Mouse (Mus musculus): ENCODE results near the gene Immt. TPM values are rescaled to one million over a fixed set of nuclear protein-coding genes. Genes with fewer than 3 reads are reported as not detected.

Immt gene
- total and polyA plus RNA-seq, 2 experiments: 34.3 to 100 TPM

GRCm38 (mm10) chr6:71812820-71813219 lies 18.3 kb upstream of the Immt start:
- TF ChIP-seq POLR2A (IDR thresholded peaks at IDR 0.05; ENCODE audit: extremely low read depth, insufficient read depth, low read length): no peak
- TF ChIP-seq CTCF (IDR thresholded peaks at IDR 0.05; ENCODE audit: low read depth, low read length): no peak
- H3K27ac ChIP-seq (replicated peaks; ENCODE audit: insufficient read depth, low read depth, low read length): no peak overlapping the region
- peaks cover 2% of the 10 kb centered on the region; the same call in 1 of the 2 replicates for H3K4me1 ChIP-seq (ENCODE audit: control insufficient read depth, insufficient read depth, low read length)
- H3K27me3 ChIP-seq (ENCODE audit: control insufficient read depth, insufficient read depth, low read length): no peaks in the 10 kb centered on the region
- no peak overlapping the region for H3K9ac ChIP-seq (ENCODE audit: low read depth, low read length)
- DNase-seq (ENCODE audit: extremely low read depth, low read depth, low spot score): peak; percentile 24
- H3K79me2 ChIP-seq (ENCODE audit: control insufficient read depth, insufficient read depth, low read length): no peaks in the 10 kb centered on the region
- 18% methylated on average over 2 of the region's 2 CpGs for WGBS
- no peak overlapping the region for H3K4me3 ChIP-seq (ENCODE audit: insufficient read depth, low read depth, low read length)
- peaks cover 38% of the 10 kb centered on the region for H3K36me3 ChIP-seq (ENCODE audit: control insufficient read depth, insufficient read depth, low read length)

GRCm38 (mm10) chr6:71819764-71820292 lies 11.3 kb upstream of the Immt start:
- H3K36me3 ChIP-seq (ENCODE audit: control insufficient read depth, insufficient read depth, low read length): peaks cover 38% of the 10 kb centered on the region
- 86% methylated on average over 5 of the region's 5 CpGs for WGBS
- no peak for DNase-seq (ENCODE audit: extremely low read depth, low read depth, low spot score)
- H3K27ac ChIP-seq (replicated peaks; ENCODE audit: insufficient read depth, low read depth, low read length): no peak overlapping the region
- H3K4me1 ChIP-seq (ENCODE audit: control insufficient read depth, insufficient read depth, low read length): peaks cover 2% of the 10 kb centered on the region; the same call in 1 of the 2 replicates
- no peak overlapping the region for H3K4me3 ChIP-seq (ENCODE audit: insufficient read depth, low read depth, low read length)
- peaks cover 9% of the 10 kb centered on the region for H3K79me2 ChIP-seq (ENCODE audit: control insufficient read depth, insufficient read depth, low read length)
- no peak for TF ChIP-seq CTCF (IDR thresholded peaks at IDR 0.05; ENCODE audit: low read depth, low read length)
- no peak for TF ChIP-seq POLR2A (IDR thresholded peaks at IDR 0.05; ENCODE audit: extremely low read depth, insufficient read depth, low read length)
- H3K9ac ChIP-seq (ENCODE audit: low read depth, low read length): no peak overlapping the region
- H3K27me3 ChIP-seq (ENCODE audit: control insufficient read depth, insufficient read depth, low read length): no peaks in the 10 kb centered on the region

- Histone ChIP-seq H3K9ac (ENCODE audit: low read depth, low read length) (peak overlapping the region; percentile 67), H3K4me3 (ENCODE audit: insufficient read depth, low read depth, low read length) (peak overlapping the region; percentile 60), H3K36me3 (ENCODE audit: control insufficient read depth, insufficient read depth, low read length) (peaks cover 8% of the 10 kb centered on the region), H3K4me1 (ENCODE audit: control insufficient read depth, insufficient read depth, low read length) (peaks cover 2% of the 10 kb centered on the region; the same call in 1 of the 2 replicates), H3K79me2 (ENCODE audit: control insufficient read depth, insufficient read depth, low read length) (peaks cover 9% of the 10 kb centered on the region), H3K27me3 (ENCODE audit: control insufficient read depth, insufficient read depth, low read length) (no peaks in the 10 kb centered on the region), H3K27ac (replicated peaks; ENCODE audit: insufficient read depth, low read depth, low read length) (no peak overlapping the region)
- DNase-seq (ENCODE audit: extremely low read depth, low read depth, low spot score): no peak
- TF ChIP-seq CTCF (IDR thresholded peaks at IDR 0.05; ENCODE audit: low read depth, low read length) (no peak), POLR2A (IDR thresholded peaks at IDR 0.05; ENCODE audit: extremely low read depth, insufficient read depth, low read length) (no peak)
- WGBS: 0% methylated on average over 7 of the region's 7 CpGs
These were observed 8.0 kb upstream of the Immt start for GRCm38 (mm10) chr6:71823085-71823484.

- TF ChIP-seq CTCF (IDR thresholded peaks at IDR 0.05; ENCODE audit: low read depth, low read length) (no peak), POLR2A (IDR thresholded peaks at IDR 0.05; ENCODE audit: extremely low read depth, insufficient read depth, low read length) (0 out of 2 replicates have a peak, but pooled peaks have one; percentile 37)
- peaks cover 9% of the 10 kb centered on the region for H3K79me2 ChIP-seq (ENCODE audit: control insufficient read depth, insufficient read depth, low read length)
- H3K27ac ChIP-seq (replicated peaks; ENCODE audit: insufficient read depth, low read depth, low read length): peak overlapping the region; percentile 27
- WGBS: under 1% methylated on average over 19 of the region's 19 CpGs
- peak overlapping the region; percentile 67 for H3K9ac ChIP-seq (ENCODE audit: low read depth, low read length)
- H3K36me3 ChIP-seq (ENCODE audit: control insufficient read depth, insufficient read depth, low read length): peaks cover 4% of the 10 kb centered on the region
- peaks cover 2% of the 10 kb centered on the region; the same call in 1 of the 2 replicates for H3K4me1 ChIP-seq (ENCODE audit: control insufficient read depth, insufficient read depth, low read length)
- peak; percentile 90 for DNase-seq (ENCODE audit: extremely low read depth, low read depth, low spot score)
- H3K27me3 ChIP-seq (ENCODE audit: control insufficient read depth, insufficient read depth, low read length): no peaks in the 10 kb centered on the region
- peak overlapping the region; percentile 60 for H3K4me3 ChIP-seq (ENCODE audit: insufficient read depth, low read depth, low read length)
These were observed 7.6 kb upstream of the Immt start for GRCm38 (mm10) chr6:71823488-71823887.

GRCm38 (mm10) chr6:71823961-71824360 lies 7.2 kb upstream of the Immt start:
- H3K79me2 ChIP-seq (ENCODE audit: control insufficient read depth, insufficient read depth, low read length): peaks cover 9% of the 10 kb centered on the region
- H3K4me3 ChIP-seq (ENCODE audit: insufficient read depth, low read depth, low read length): peak overlapping the region; percentile 60
- DNase-seq (ENCODE audit: extremely low read depth, low read depth, low spot score): peak; percentile 31
- H3K27ac ChIP-seq (replicated peaks; ENCODE audit: insufficient read depth, low read depth, low read length): peak overlapping the region; percentile 5; the same call in 1 of the 2 replicates
- H3K27me3 ChIP-seq (ENCODE audit: control insufficient read depth, insufficient read depth, low read length): no peaks in the 10 kb centered on the region
- peaks cover 2% of the 10 kb centered on the region; the same call in 1 of the 2 replicates for H3K4me1 ChIP-seq (ENCODE audit: control insufficient read depth, insufficient read depth, low read length)
- TF ChIP-seq CTCF (IDR thresholded peaks at IDR 0.05; ENCODE audit: low read depth, low read length): no peak
- TF ChIP-seq POLR2A (IDR thresholded peaks at IDR 0.05; ENCODE audit: extremely low read depth, insufficient read depth, low read length): no peak
- 0 out of 2 replicates have a peak, but pooled peaks cover 1% of the 10 kb centered on the region for H3K36me3 ChIP-seq (ENCODE audit: control insufficient read depth, insufficient read depth, low read length)
- H3K9ac ChIP-seq (ENCODE audit: low read depth, low read length): peak overlapping the region; percentile 6; the same call in 1 of the 2 replicates
- 29% methylated on average over 3 of the region's 3 CpGs for WGBS

GRCm38 (mm10) chr6:71826869-71827268 lies 4.3 kb upstream of the Immt start, which contains the start of gene Mrpl35:
TSS of gene Mrpl35 (minus strand) at chr6:71826969.
- no peak for DNase-seq (ENCODE audit: extremely low read depth, low read depth, low spot score)
- 58% methylated on average over 1 of the region's 1 CpGs for WGBS
- H3K9ac ChIP-seq (ENCODE audit: low read depth, low read length): no peak within 1 kb of the TSS
- TF ChIP-seq CTCF (IDR thresholded peaks at IDR 0.05; ENCODE audit: low read depth, low read length) (no peak), POLR2A (IDR thresholded peaks at IDR 0.05; ENCODE audit: extremely low read depth, insufficient read depth, low read length) (no peak)
- no peaks in the 10 kb centered on the region for H3K36me3 ChIP-seq (ENCODE audit: control insufficient read depth, insufficient read depth, low read length)
- H3K4me3 ChIP-seq (ENCODE audit: insufficient read depth, low read depth, low read length): no peak within 1 kb of the TSS
- H3K27ac ChIP-seq (replicated peaks; ENCODE audit: insufficient read depth, low read depth, low read length): no peak within 1 kb of the TSS
- H3K4me1 ChIP-seq (ENCODE audit: control insufficient read depth, insufficient read depth, low read length): peaks cover 2% of the 10 kb centered on the region; the same call in 1 of the 2 replicates
- no peaks in the 10 kb centered on the region for H3K27me3 ChIP-seq (ENCODE audit: control insufficient read depth, insufficient read depth, low read length)
- peaks cover 2% of the 10 kb centered on the region; the same call in 1 of the 2 replicates for H3K79me2 ChIP-seq (ENCODE audit: control insufficient read depth, insufficient read depth, low read length)
